Mouse (Mus musculus) embryonic facial prominence, embryonic 13.5 days (tissue): ENCODE results near the gene Thy1. TPM values are rescaled to one million over a fixed set of nuclear protein-coding genes. Genes with fewer than 3 reads are reported as not detected.
A peak's percentile ranks its signal among the peaks of the same experiment; 100 is the strongest.

ENCODE experiments used
- ATAC-seq: fragments of 200-750 bp; cut with Nextera tagmentation; 2 replicates; pipeline ENCODE4 v1.8.0; 2017; ENCODE audit warnings: low read depth; ENCODE audit not compliant: insufficient number of reproducible peaks, insufficient read depth, low FRiP score, low TSS enrichment
- H3K27ac ChIP-seq: fragments of 300-500 bp; sonication (generic); 2 replicates; pipeline ENCODE4 v1.5.1; 2015; ENCODE audit warnings: moderate library complexity, mild to moderate bottlenecking, inconsistent platforms
- H3K27me3 ChIP-seq: fragments of 300-500 bp; sonication (generic); 2 replicates; pipeline ENCODE4 v1.6.1; 2015; ENCODE audit warnings: mild to moderate bottlenecking, inconsistent platforms
- H3K36me3 ChIP-seq: fragments of 300-500 bp; sonication (generic); 2 replicates; pipeline ENCODE4 v1.6.1; 2015; ENCODE audit warnings: mild to moderate bottlenecking, inconsistent platforms
- H3K4me1 ChIP-seq: fragments of 300-500 bp; sonication (generic); 2 replicates; pipeline ENCODE4 v1.6.1; 2015; ENCODE audit warnings: inconsistent platforms
- H3K4me2 ChIP-seq: fragments of 300-500 bp; sonication (generic); 2 replicates; pipeline ENCODE4 v1.6.1; 2015; ENCODE audit warnings: moderate library complexity, mild to moderate bottlenecking, inconsistent platforms
- H3K4me3 ChIP-seq: fragments of 300-500 bp; sonication (generic); 2 replicates; pipeline ENCODE4 v1.5.1; 2015; ENCODE audit warnings: mild to moderate bottlenecking, inconsistent platforms
- H3K9ac ChIP-seq: fragments of 300-500 bp; sonication (generic); 2 replicates; pipeline ENCODE4 v1.6.1; 2015; ENCODE audit warnings: mild to moderate bottlenecking, inconsistent platforms
- H3K9me3 ChIP-seq: fragments of 300-500 bp; sonication (generic); 2 replicates; pipeline ENCODE4 v1.6.1; 2016; ENCODE audit warnings: inconsistent platforms
- WGBS: fragments of 180-500 bp; shearing (Covaris S2); methylation state at CpG from one replicate; pipeline ENCODE4 v1.1.7; 2015; ENCODE audit warnings: mixed read lengths; 5-methylcytosine and 5-hydroxymethylcytosine counted together
- polyA plus RNA-seq: library from polyadenylated mRNA; unstranded; fragments of >200 nt; fragmentation: Nextera tagmentation; extraction: Ambion mirVana; gene quantifications from 2 replicates; pipeline ENCODE4 v1.2.1, GENCODE M21; 2015

Thy1 gene
- polyA plus RNA-seq, 1 experiment from 2014 or later = 4.3 TPM

DNA sequence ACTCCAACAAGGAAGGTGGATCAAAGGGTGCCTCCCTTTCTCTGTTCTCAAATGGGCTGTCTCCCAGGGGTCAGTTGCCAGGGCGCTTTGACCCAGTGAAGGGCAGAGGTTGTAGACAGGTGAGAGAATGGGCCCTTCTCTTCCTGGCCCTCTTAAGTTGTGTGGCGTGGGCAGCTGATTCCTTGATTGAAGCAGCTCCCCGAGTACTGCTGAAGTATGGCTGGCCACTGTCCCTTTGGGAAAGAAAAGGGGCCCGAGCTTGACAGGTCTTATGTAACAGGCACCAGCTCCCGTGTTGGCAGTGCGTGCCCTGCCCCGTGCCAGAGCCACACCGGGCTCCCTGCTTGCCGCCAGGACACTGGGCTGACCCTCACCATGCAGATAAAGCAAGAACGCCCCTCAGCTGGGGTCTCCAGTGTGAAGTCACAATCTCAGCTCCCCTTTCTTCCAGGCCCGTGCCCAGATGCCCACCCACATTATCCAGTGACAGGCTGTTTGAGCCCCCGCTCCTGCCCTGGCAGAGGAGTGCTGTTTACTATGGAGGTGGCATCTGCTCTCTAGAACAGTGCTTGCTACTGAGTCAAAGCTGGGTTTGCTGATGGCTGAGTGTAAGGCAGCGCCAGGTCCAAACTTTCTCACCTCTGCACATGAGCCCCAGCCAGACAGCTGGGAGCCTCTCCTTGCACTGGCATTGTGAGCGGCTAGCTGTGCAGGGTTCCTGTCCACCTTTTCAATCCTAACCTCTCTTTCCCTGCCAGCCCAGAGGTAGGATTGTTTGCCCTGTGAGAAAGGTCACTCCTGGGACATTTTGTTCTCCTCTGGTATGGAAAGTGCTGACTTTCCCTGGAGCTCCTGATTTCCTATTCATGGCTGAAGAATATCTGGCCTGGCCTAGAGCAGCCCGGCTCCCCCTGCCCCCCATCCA, 42.8 kb downstream of the Thy1 start:
- Histone ChIP-seq H3K4me3 (peak overlapping the region; percentile 64), H3K9ac (no peak overlapping the region), H3K27me3 (peaks cover 56% of the 10 kb centered on the region), H3K4me2 (peak overlapping the region; percentile 98), H3K4me1 (peaks cover 66% of the 10 kb centered on the region), H3K27ac (no peak overlapping the region), H3K36me3 (peaks cover 2% of the 10 kb centered on the region; the same call in 1 of the 2 replicates), H3K9me3 (no peaks in the 10 kb centered on the region)
- 68% methylated on average over 15 of the region's 15 CpGs for WGBS
- ATAC-seq = no peak

DNA sequence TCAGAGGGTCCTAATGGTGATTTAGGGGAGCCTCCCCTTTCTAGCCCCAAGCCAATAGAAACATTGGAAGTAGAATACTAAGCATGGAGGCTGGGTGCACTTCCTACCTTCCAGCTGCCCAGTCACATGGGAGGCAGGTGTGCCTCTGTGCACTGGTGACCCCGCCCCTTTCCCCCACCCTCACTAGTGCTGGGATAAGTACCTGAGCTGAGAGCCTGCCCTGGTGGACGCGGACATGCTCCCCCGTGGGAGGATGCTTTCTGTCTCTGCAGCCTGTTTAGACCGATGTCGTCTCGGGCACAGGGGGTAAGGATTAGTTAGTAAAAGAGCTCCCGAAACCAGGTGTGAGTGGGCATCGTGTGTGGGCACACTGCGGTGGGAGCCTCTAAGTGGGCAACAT, 43.8 kb downstream of the Thy1 start:
- H3K27ac ChIP-seq = no peak overlapping the region
- H3K4me1 ChIP-seq = peaks cover 63% of the 10 kb centered on the region
- peaks cover 9% of the 10 kb centered on the region for H3K36me3 ChIP-seq
- ATAC-seq = no peak
- no peak overlapping the region for H3K4me3 ChIP-seq
- 39% methylated on average over 10 of the region's 10 CpGs for WGBS
- H3K9ac ChIP-seq = no peak overlapping the region
- H3K4me2 ChIP-seq = peak overlapping the region; percentile 34; the same call in 1 of the 2 replicates
- no peaks in the 10 kb centered on the region for H3K9me3 ChIP-seq
- H3K27me3 ChIP-seq = peaks cover 56% of the 10 kb centered on the region

DNA sequence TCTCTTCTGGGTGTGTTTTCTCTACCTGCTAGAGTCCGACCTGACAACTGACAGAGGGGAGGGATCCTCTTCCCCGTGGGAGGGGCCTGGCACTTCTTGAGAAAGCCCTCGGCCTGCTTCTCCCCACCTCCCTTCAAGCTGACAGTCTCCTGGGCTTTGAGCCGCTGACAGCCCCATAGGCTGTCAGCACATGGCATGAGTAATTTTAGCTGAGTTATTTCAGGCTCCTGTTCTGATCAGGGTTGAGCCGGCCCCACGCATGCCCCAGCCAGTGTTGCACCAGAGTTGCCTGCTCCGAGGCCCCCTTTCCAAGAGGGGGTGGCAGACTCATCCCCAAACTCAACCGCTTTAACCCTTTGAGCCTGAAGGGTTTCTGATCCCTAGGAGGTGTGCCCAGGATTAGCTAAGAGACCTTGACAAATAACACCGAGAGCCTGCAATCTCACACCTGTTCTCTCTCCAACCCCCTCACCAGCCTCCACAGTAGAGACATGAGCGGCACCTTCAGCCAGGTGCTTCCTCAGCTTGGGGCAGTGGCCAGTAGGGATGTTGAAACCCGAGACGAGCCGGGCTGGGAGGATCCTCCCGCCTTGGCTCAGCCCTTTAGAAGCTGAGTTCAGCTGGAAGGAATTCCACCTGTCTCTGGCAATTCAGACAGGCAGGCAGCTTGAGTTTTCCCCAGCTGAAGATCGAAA, 44.7 kb downstream of the Thy1 start:
- 0 out of 2 replicates have a peak, but pooled peaks have one; percentile 27 for ATAC-seq
- H3K9me3 ChIP-seq = no peaks in the 10 kb centered on the region
- WGBS = 4% methylated on average over 15 of the region's 15 CpGs
- no peak overlapping the region for H3K4me3 ChIP-seq
- peak overlapping the region; percentile 27; the same call in 1 of the 2 replicates for H3K9ac ChIP-seq
- H3K36me3 ChIP-seq = peaks cover 16% of the 10 kb centered on the region
- peak overlapping the region; percentile 34 for H3K4me2 ChIP-seq
- H3K27ac ChIP-seq = 0 out of 2 replicates have a peak overlapping the region, but pooled peaks have one; percentile 11
- peaks cover 63% of the 10 kb centered on the region for H3K4me1 ChIP-seq
- peaks cover 52% of the 10 kb centered on the region for H3K27me3 ChIP-seq

DNA sequence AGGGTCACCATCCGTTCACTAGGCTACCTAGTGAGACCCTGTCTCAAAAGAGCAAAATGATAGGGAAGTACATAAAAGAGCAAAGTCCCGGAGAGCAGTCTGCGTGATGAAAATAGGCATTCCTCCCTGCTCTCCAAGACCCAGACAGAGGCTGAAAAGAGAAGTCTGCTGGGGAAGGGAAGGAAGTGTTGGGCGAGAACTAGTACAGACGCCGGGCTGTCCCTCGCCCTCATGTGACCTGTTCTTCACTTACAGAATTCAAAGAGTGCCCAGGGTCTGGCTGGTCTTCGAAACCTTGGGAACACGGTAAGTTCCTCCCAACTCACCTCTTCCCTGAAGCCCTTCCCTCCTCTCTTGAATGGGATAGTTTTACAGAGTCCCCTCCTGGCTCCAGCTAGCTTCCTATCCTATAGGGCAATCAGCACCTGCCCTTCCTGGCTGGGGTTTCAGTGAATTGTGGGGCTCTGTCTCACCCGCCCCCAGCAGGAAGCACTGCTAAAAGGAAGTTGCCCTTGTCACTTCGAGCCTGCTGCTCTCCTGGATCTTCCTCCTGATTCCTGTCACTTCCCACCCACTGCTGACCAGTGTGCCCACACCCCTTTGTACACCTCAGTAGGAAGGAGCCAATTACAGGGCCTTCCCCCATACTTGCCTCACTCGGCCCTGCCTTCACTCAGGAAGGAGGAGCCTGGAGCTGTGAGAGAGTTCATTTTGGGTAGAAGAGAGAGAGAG, 45.9 kb downstream of the Thy1 start:
- H3K4me3 ChIP-seq = no peak overlapping the region
- no peak for ATAC-seq
- H3K9ac ChIP-seq = no peak overlapping the region
- H3K4me1 ChIP-seq = peaks cover 56% of the 10 kb centered on the region
- H3K9me3 ChIP-seq = no peaks in the 10 kb centered on the region
- peaks cover 23% of the 10 kb centered on the region for H3K36me3 ChIP-seq
- no peak overlapping the region for H3K27ac ChIP-seq
- H3K4me2 ChIP-seq = no peak overlapping the region
- H3K27me3 ChIP-seq = peaks cover 41% of the 10 kb centered on the region
- 61% methylated on average over 12 of the region's 12 CpGs for WGBS

DNA sequence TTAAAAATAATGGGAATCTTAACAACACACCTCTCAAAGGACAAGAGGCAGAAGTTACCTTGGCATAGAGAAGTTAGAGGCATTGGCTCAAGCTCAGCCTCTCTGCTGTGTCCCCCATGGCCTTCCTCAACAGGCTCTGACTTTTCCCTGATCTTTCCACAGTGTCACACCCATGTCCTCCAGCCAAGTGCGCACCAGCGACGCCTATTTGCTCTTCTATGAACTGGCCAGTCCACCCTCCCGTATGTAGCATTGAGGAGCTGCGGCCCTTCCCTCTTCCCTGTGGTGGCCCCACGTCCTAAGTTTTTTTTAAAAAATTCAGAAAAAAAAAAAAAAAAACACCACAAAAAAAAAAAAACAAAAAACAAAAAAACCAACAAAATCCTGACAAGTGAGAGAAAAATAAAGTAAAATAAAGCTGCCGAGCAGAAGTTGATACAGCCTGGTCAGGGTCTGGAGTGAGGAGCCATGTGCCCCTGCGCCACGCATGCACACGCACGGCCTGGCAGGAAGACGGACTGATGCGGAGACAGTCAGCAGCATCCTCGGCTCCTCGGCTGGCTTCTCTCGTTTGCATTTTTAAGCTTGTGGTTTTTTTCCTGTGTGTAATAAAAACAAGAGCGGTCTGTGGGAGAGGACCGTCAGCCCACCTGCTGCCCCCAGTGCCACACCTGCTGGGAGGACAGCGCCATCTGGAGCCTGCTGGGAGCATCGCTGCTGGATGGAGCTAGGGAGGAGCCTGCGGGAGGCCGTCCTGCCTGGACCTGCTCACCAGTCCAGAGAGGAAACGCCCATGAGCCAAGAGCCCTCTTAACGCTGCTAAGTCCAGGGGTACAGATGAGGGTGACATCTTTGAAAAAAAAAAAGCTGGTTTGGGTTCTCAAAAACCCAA, 50.7 kb downstream of the Thy1 start:
- H3K36me3 ChIP-seq = peaks cover 23% of the 10 kb centered on the region
- H3K9me3 ChIP-seq = no peaks in the 10 kb centered on the region
- H3K27me3 ChIP-seq = peaks cover 8% of the 10 kb centered on the region; the same call in 1 of the 2 replicates
- peak overlapping the region; percentile 17; the same call in 1 of the 2 replicates for H3K4me2 ChIP-seq
- no peak overlapping the region for H3K9ac ChIP-seq
- peaks cover 23% of the 10 kb centered on the region for H3K4me1 ChIP-seq
- ATAC-seq = no peak
- H3K4me3 ChIP-seq = no peak overlapping the region
- no peak overlapping the region for H3K27ac ChIP-seq
- 34% methylated on average over 24 of the region's 24 CpGs for WGBS

DNA sequence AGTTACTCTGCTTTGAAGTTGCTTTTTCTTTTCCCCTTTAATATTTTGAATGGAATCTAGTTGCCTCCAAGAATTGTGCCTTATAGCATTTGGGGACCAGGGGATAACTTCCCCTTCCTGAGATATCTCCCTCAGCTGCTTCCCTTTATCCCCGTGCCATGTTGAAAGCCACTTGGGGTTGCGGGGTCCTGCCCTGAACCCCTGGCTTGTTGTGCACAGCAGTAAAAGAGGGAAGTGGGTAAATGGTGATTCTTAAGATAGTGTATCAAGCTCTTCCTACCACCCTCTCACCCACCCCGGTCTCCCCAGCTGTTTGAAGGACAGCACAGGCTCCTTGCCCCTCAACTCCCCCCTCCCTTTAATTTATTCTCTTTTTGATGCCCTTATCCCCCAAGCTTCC, 51.6 kb downstream of the Thy1 start:
- Histone ChIP-seq H3K27ac (no peak overlapping the region), H3K27me3 (no peaks in the 10 kb centered on the region), H3K4me1 (peaks cover 15% of the 10 kb centered on the region), H3K36me3 (peaks cover 23% of the 10 kb centered on the region), H3K9me3 (no peaks in the 10 kb centered on the region), H3K9ac (no peak overlapping the region), H3K4me3 (no peak overlapping the region), H3K4me2 (no peak overlapping the region)
- 83% methylated on average over 3 of the region's 3 CpGs for WGBS
- no peak for ATAC-seq

DNA sequence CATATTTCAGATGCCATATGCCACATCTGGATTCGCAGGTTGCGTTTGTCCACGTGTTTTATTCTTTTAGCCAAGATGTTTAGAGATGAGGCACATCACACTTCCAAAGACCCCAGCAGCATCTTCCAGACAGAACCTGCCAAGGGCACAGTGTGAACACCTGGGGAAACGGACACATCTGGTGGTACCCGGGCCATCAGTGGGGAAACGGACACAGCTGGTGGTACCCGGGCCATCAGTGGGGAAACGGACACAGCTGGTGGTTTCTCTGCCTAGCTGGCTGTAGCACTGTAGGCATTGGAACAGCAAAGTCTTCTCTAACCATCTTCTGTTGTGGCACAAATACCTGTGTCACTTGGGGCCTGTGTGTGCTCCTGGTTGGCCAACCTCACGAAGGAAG, 52.6 kb downstream of the Thy1 start:
- no peak overlapping the region for H3K4me3 ChIP-seq
- peaks cover 26% of the 10 kb centered on the region for H3K36me3 ChIP-seq
- 87% methylated on average over 9 of the region's 9 CpGs for WGBS
- H3K4me2 ChIP-seq = no peak overlapping the region
- H3K27ac ChIP-seq = no peak overlapping the region
- H3K4me1 ChIP-seq = peaks cover 10% of the 10 kb centered on the region; the same call in 1 of the 2 replicates
- no peaks in the 10 kb centered on the region for H3K27me3 ChIP-seq
- no peak overlapping the region for H3K9ac ChIP-seq
- no peaks in the 10 kb centered on the region for H3K9me3 ChIP-seq
- no peak for ATAC-seq

DNA sequence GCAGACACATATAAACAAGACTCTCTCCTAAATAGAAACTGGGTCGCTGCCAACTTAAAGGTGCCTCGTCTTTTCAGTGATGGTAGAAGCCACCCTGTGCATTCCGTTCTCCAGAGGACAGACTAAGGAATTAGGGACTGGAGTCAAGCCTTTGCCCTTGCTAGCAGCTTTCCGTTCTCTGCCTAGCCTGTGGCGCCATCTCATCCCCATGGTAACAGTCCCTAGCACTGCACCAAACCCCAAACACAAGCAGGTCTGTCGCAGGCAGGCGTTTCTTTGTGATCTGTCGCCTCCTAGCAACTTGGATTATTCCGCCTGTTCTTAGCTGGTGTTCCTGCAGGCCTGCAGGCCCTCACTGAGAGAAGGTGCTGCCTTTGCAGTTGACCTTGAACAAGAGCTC, 53.4 kb downstream of the Thy1 start:
- Histone ChIP-seq H3K4me1 (peaks cover 10% of the 10 kb centered on the region), H3K27me3 (no peaks in the 10 kb centered on the region), H3K9me3 (no peaks in the 10 kb centered on the region), H3K4me2 (no peak overlapping the region), H3K36me3 (peaks cover 23% of the 10 kb centered on the region), H3K27ac (no peak overlapping the region), H3K4me3 (no peak overlapping the region), H3K9ac (no peak overlapping the region)
- ATAC-seq = no peak
- 40% methylated on average over 9 of the region's 9 CpGs for WGBS
